Mouse (Mus musculus): ENCODE results near the gene Hvcn1. TPM values are rescaled to one million over a fixed set of nuclear protein-coding genes. Genes with fewer than 3 reads are reported as not detected.

Hvcn1 gene
- total RNA-seq, 2 experiments from 2014 or later: 1.4 TPM

- DNase-seq: no peak
- intact Hi-C loops (cut with DNase I): no loop called here
These were observed 26.5 kb downstream of the Hvcn1 start for GRCm38 (mm10) chr5:122233077-122233581.

GRCm38 (mm10) chr5:122233695-122234094 lies 27.1 kb downstream of the Hvcn1 start:
- no peak for DNase-seq
- intact Hi-C loops (cut with DNase I): no loop called here

- DNase-seq: no peak
- intact Hi-C loops (cut with DNase I): no loop called here
These were observed 28.0 kb downstream of the Hvcn1 start for GRCm38 (mm10) chr5:122234319-122235195.

- intact Hi-C loops (cut with DNase I): no loop called here
- no peak for DNase-seq
These were observed 28.7 kb downstream of the Hvcn1 start for GRCm38 (mm10) chr5:122235196-122235836.

- intact Hi-C loops (cut with DNase I): no loop called here
- DNase-seq: no peak
These were observed 30.6 kb downstream of the Hvcn1 start for GRCm38 (mm10) chr5:122237200-122237599.

GRCm38 (mm10) chr5:122239618-122240017 lies 33.0 kb downstream of the Hvcn1 start:
- DNase-seq: no peak
- intact Hi-C loops (cut with DNase I): no loop called here

- no peak for DNase-seq
- intact Hi-C loops (cut with DNase I): no loop called here
These were observed 33.9 kb downstream of the Hvcn1 start for GRCm38 (mm10) chr5:122240521-122240920.

- intact Hi-C loops (cut with DNase I): no loop called here
- DNase-seq: no peak
These were observed 34.4 kb downstream of the Hvcn1 start for GRCm38 (mm10) chr5:122240989-122241388.

GRCm38 (mm10) chr5:122242521-122243123 lies 36.0 kb downstream of the Hvcn1 start:
- intact Hi-C loops (cut with DNase I): no loop called here
- no peak for DNase-seq

GRCm38 (mm10) chr5:122243781-122244523 lies 37.3 kb downstream of the Hvcn1 start:
- intact Hi-C loops (cut with DNase I): no loop called here
- no peak for DNase-seq

GRCm38 (mm10) chr5:122245186-122245585 lies 38.6 kb downstream of the Hvcn1 start:
- intact Hi-C loops (cut with DNase I): loop anchor here (5.0 kb wide), 1 partner anchor 68 kb away; no protein-coding TSS in a partner anchor
- peak in 1 of 2 experiments; percentile 23 for DNase-seq

- intact Hi-C loops (cut with DNase I): loop anchor here (5.0 kb wide), 1 partner anchor 69 kb away; no protein-coding TSS in a partner anchor
- DNase-seq: no peak
These were observed 40.1 kb downstream of the Hvcn1 start for GRCm38 (mm10) chr5:122246547-122247167.

- peak; percentile 44 to 48 for DNase-seq
- intact Hi-C loops (cut with DNase I): loop anchor here (5.0 kb wide), 1 partner anchor 70 kb away; no protein-coding TSS in a partner anchor
These were observed 40.9 kb downstream of the Hvcn1 start for GRCm38 (mm10) chr5:122247529-122247928.

GRCm38 (mm10) chr5:122247934-122248333 lies 41.3 kb downstream of the Hvcn1 start:
- no peak for DNase-seq
- intact Hi-C loops (cut with DNase I): loop anchor here (5.0 kb wide), 1 partner anchor 71 kb away; no protein-coding TSS in a partner anchor

GRCm38 (mm10) chr5:122249281-122249680 lies 42.7 kb downstream of the Hvcn1 start:
- intact Hi-C loops (cut with DNase I): loop anchor here (5.0 kb wide), 1 partner anchor 72 kb away; no protein-coding TSS in a partner anchor

GRCm38 (mm10) chr5:122251895-122252606 lies 45.4 kb downstream of the Hvcn1 start:
- no peak for DNase-seq
- intact Hi-C loops (cut with DNase I): no loop called here

More at GRCm38 (mm10) chr5:122249281-122249680, 42.7 kb downstream of the Hvcn1 start:
- DNase-seq: no peak

GRCm38 (mm10) chr5:122258027-122258741 lies 51.6 kb downstream of the Hvcn1 start:
- intact Hi-C loops (cut with DNase I): no loop called here
- DNase-seq: no peak

GRCm38 (mm10) chr5:122262104-122262503 lies 55.5 kb downstream of the Hvcn1 start:
- no peak for DNase-seq
- intact Hi-C loops (cut with DNase I): loop anchor here (5.0 kb wide), 1 partner anchor 130 kb away; no protein-coding TSS in a partner anchor

All from heart, postnatal 14 days (tissue).